Mouse (Mus musculus): ENCODE results near the gene 9930104L06Rik.

GRCm38 (mm10) chr4:124943022-124943421 is 6.2 kb downstream of the 9930104L06Rik start:
- TF ChIP-seq POLR2A (IDR thresholded peaks at IDR 0.05; ENCODE audit: extremely low read depth, insufficient read depth, low read length), result no peak
- TF ChIP-seq CTCF (IDR thresholded peaks at IDR 0.05; ENCODE audit: extremely low read depth, insufficient read depth, low read length), result peak; percentile 91
